Mouse (Mus musculus) right cerebral cortex, adult 2 months (tissue): ENCODE measurements around the gene Slc9a5.

ENCODE experiments used
- DNase-seq, 2 experiments: peaks; one replicate each; pipeline ENCODE4 v3.0.0; 2021 to 2022; ENCODE audit warnings: low spot score in 2 of 2

Gene Slc9a5

DNA sequence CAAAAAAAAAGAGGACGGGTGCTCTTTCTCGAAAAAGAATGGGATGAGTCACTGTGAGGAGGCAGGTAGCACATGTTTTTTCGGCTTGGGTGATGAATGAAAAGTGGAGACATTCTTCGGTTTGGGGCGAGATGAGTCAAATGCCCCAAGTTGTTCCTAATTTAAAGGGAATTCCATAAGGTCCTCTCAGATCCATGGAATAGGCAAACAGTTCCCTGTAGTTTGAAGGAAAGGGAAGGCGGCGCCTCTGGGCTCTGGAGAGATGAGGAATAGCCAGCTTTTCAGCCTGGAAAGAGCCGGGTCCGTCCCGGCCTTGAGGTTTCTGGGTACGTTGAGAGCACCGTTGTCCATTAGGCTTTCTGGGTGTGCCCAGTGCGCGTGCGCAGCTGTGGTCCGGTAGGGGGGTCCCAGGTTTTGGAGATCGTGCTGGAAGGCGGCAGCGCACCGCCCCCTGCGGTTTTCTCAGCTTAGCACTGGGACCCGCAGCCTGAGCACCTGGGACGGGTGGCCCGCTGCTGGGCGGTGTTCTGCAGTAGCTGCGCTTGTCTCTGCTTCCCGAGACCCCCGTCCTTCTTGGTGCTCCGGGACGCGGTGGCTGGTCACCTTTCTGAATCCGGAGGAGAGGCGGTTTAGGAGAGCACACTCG, at the start of gene Slc9a5:
Slc9a5 (plus strand) TSS at position 394 of the 646 bp plus-strand sequence.
- peak; percentile 56 to 61 for DNase-seq

DNA sequence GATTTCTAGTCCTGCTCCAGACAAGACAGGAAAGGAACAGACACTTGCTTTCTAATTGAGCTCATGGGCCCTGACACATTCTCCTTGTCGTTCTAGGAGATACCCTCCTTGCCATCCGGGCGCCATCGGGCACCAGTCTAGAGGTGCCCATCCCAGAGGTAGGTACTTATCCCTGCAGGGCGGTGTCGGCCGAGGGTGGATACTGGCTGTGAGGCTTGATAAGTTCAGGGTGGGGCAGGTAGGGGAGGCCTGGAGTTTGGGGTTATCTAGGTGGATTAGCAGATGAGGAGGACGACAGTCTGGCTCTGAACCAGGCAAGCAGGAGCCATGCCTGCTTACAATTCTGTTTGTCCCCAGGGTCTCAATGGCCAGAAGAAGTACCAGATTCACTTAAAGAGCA, 48.7 kb upstream of the Slc9a5 start:
- DNase-seq = no peak

DNA sequence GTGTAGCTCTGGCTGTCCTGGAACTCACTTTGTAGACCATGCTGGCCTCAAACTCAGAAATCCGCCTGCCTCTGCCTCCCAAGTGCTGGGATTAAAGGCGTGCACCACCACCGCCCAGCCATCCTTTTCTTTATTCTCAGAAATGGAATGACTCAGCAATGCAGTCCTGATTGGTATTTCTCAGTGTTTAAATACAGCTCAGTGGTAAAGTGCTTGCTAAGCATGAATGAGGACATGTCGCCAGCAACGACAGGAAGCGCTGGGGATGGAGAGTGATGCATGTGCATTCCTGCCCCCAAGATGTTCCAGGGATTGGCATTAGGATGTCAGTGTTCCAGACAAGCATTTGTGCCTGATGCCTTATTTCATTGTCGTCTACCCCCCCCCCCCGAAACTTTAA, 45.2 kb upstream of the Slc9a5 start:
- no peak for DNase-seq

DNA sequence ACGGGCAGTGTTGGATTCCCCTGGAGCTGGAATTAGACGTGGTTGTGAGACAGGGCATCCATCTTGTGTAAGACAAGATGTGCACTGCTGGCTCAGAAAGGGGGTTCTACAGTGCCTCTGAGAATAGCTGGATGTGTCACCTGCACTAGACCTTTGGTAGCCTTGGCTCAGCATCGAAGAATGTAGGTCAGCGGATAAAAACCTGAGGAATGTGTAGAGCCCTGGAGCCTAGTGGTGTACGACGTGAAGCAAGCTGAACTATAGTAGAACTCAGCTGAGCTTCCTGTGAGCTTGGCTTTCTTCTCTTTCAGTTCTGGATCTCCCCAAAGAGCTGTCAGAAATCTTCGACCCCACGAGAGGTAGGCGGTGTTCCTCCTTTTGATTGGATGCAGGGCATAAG, 44.8 kb upstream of the Slc9a5 start:
- DNase-seq = no peak

DNA sequence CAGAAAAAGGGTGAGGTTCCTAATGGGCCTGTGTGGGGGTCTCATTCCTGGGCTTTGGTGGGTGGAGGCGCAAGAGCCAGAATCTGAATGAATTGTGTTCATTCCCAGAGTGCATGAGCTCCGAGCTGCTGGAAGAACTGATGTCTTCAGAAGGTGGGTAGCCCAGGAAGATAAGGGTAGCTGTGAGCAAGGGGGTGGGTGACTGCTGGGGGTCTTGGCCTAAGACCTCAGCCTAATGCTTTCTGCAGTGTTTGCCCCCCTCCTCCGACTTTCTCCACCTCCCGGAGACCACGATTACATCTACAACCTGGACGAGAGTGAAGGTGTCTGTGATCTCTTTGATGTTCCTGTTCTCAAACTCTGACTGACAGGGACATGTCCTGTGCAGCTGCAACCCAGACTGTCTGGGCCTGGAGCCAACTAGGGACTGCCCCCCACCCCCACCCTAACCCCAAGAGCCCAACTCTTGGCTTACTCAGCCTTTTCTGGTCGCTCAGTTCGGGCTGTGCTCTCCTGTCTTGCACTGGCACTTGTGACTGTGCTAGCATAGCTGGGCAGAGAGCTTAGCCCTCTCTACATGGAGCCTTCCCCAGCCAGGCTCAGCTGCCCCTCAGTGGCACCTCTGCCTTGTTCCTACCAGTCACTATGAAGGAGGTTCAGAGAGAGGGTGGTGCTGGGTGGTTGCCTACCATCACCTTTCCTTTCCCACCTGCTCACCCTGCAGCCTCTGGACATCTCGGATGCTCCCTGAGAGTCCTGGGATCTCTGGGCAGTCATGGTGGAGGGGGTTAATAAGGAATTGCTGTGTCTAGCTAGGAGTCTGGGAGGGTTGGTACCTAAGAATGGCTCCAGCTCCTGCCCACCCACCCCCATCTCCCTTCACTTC, 44.1 kb upstream of the Slc9a5 start:
- DNase-seq = peak in 1 of 2 experiments; percentile 23

DNA sequence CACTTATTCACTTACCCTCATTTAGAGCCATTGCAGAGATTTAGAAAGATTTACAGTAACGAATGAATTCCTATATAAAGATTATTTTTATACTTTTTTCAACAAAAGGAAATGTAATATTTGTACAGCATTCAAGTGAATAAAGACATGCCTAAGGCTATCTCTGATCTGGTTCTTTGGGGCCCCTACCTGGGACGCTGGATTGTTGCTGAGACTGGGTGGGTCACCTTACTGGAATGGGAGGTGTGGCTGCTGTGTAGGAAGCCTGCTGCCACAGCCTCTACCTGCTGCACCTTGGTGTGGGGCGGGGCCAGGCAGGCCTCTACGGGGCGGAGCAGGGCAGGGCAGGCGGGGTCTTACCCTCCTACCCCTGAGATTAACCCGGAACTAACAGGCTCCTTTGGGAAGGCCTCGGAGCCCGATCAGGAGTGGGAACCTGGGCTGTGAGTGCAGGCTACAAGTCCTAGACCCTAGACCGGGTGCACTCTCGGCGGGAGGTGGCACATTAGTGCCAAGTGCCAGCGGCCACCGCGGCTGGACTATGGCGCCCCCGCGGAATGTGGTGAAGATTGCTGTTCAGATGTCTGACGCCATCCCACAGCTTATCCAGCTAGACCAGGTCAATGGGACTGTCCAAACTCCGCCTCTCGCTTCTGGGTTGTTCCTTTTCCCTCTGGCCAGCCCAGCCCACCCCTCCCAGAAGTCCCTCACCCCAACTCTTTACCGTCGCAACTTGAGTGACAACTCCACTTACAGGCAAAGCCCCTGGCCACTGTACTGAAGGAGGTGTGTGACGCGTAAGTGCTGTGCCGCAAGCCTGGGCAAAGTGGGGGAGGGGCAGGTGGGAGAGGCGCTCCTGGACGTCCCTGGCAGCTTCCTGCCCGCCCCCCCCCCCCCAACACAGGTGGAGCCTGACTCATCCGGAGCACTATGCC, 43.2 kb upstream of the Slc9a5 start, which contains the start of gene Elmo3:
Elmo3 (plus strand) TSS at position 391 of the 935 bp plus-strand sequence.
- peak; percentile 60 to 64 for DNase-seq

DNA sequence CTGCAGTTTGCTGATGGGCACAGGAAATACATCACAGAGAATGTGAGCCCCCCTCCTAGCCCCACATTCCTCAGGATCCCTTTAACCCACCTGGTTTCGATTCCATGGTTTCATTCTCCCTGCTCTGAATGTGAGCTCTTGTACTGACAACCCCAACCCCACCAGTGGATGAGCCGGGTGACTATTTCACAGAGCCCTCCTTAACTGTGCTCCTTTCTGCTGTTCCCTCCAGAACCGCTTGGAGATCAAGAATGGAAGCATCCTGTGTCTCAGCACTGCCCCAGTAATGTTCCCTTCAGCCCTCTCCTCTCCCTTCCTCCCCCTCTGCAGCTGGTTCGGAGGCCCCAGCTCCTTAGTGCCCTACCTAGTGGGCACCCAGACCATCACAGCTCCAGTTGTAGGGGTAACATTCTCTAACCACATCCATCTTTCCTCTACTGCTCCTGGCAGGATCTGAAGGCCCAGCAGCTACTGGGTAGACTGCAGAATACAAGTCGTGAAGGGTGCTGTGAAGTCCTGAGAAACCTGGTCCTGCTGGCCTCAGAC, 42.4 kb upstream of the Slc9a5 start:
- DNase-seq = no peak

DNA sequence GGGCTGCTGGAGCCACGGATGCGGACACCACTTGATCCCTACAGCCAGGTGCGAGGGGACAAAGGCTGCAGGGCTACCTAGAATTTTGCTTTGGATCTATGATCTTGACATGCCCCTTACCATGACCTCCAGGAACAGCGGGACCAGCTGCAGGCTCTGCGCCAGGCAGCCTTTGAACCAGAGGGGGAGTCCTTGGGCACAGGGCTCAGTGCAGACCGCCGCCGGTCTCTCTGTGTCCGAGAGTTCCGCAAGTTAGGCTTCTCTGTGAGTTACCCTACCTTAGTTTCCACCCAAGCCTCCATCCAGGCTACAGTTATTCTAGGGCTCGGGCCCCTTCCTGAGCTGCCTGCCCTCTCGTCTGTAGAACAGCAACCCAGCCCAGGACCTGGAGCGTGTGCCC, 41.0 kb upstream of the Slc9a5 start:
- no peak for DNase-seq

DNA sequence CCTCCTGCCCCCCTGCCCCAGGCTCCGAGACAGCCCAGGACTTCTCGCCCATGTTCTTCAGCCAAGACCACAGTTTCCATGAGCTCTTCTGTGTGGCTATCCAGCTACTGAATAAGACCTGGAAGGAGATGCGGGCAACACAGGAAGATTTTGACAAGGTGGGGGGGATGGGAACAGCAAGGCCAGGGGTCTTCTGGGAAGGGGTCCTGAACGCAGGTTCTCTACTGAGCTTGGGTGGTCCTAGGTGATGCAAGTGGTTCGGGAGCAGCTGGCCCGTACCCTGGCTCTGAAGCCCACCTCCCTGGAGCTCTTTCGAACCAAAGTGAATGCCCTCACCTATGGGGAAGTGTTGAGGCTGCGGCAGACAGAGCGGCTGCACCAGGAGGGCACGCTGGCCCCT, 40.2 kb upstream of the Slc9a5 start:
- no peak for DNase-seq

DNA sequence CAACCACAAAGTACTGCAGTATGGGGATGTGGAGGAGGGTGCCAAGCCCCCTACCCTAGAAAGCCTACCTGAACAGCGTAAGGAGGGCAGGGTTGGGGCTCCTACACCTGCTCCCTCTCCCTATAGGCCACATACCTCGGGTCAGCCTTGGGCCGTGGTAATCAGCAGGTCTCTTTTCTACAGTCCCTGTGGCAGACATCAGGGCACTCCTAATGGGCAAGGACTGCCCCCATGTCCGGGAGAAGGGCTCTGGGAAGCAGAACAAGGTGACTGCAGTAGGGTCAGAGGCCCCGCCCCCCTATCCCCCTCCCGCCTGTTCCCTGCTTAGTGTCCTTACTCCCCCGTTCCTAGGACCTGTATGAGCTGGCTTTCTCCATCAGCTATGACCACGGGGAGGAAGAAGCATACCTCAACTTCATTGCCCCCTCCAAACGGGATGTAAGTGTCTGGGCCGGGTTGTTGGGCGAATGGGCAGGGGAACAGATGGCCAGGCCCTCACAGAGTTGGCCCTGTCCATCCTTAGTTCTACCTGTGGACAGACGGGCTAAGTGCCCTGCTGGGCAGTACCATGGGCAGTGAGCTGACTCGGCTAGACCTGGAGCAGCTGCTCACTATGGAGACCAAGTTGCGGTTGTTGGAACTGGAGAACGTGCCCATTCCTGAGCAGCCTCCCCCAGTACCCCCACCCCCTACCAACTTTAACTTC, 39.3 kb upstream of the Slc9a5 start:
- DNase-seq = no peak

DNA sequence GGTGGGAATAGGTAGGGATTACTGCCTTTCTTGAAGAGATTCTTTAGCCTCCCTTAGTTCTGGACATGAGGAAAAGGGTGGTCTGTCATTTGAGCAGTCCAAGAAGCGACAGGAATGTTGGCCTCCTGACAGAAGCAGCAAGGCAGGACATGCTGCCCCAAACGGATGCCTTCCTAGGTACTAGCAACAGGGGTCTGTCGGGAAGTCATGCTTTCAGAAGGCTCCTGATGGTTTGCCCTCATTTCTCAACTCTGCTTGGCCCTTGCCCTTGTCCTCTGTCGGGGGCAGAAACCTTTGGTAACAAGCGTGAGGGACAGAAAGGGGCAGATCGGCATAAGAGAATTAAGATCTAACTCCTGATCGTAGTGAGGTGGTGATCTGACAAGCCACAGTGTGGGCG, 38.5 kb upstream of the Slc9a5 start:
- DNase-seq = no peak

DNA sequence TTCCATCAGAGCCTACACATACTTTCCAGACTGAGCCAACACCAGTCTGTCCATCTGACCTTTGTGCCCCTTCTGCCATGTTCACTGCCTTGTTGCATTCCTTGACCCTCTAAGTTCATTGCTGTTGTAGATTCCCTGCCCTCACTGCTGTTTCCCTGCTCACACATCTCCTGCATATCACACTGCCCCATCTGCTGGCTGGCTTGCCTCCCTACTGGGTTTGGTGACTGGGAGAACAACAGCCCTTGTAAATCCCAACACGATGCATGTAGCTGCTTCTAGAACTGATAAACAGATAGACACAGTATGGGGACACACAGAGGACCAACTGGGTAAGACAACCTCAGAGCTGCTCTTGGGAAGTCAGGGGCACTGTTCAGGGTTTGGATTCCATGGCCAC, 36.9 kb upstream of the Slc9a5 start:
- no peak for DNase-seq

DNA sequence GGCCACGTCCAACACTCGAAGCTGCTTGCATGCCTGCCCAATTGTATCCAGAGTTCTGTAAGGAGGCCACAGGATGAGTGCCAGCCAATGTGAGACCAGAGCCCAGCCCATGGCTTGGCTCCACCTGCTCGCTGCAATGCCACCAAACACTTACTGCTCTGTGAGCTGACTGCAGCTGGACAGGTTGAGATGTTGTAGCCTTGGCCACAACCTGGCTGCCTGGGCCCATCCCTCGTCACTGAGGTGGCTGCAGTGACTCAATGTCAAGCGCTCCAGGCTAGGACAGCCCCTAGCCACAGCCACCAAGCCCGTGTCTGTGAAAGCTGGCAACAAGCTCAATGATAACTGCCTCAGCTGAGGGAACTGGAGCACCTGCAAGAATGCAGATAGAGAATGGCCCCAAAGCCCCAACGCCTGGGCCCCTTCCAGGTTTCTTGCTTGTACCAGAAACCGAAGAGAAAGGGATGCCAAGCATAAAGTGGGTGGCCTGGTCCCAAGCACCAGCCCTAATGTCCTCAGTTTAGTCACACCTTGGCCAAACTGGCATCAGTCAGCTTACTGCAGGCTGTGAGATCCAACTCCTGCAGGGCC, 35.7 kb upstream of the Slc9a5 start:
- DNase-seq = no peak

DNA sequence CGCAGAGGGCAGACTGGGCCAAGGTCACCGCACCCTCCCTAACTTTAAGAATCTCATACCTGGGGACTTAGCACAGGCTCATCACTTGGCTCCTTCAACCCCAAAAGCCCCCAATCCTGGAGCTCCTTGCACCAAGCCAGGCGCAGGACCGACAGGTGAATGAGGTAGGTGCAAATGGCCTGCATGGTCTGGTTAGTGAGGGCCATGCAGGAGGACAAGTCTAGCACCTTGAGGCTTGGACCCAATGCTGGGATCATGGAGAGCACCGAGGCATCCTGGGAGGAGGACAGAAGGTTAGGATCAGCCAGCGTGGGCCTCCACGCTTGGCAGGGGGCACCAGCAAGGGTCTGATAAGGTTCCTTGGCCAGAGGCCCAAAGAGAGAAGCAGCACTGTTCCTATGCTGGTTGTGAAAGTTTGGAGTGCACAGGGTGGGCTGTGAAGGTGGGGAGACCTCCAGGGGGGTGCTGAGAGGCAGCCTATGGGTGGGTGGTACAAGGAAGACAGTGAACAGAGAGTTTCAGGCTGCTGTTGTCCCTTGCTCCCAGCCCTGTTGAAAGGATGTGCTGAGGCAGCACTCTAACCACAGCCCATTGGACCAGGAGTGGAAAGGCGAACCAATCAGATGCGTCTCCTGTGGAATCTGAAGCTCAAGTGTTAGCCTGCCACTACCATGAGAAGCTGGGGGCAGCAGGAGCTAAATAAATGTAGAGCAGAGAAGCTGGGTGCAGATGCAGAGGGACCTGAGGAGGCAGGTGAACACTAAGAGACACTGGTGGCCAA, 34.8 kb upstream of the Slc9a5 start:
- no peak for DNase-seq

DNA sequence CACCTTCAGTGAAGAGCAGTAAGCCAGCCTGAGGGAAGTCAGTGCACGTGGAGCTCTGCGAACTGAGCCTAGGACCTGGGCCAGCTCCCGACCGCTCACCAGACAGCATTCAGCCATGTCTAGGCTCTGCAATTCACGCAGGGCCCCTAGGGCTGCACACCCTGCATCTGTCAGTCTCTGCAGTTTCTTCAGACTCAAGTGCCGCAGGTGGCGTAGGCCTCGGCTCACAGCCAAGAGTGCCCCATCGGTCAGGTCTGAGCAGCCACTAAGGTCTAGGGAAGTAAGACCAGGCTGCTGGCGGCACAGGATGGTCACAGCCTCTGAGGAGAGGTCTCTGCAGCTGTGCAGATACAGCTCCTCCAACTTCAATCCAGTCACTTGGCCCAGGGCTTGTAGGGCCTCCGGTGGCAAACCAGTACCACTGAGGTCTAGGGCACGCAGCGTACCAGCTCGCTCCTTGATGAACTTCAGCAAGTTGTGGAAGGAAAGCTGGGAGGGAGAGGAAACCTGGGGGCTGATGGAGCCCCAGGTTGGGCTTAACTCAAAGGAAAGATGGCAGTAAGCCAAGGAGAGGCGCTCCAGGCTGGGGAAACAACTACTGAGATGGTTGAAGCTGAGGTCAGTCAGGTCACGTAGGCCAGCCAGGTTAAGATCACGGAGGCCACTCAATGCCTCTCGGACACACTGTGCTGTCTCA, 33.4 kb upstream of the Slc9a5 start:
- no peak for DNase-seq

DNA sequence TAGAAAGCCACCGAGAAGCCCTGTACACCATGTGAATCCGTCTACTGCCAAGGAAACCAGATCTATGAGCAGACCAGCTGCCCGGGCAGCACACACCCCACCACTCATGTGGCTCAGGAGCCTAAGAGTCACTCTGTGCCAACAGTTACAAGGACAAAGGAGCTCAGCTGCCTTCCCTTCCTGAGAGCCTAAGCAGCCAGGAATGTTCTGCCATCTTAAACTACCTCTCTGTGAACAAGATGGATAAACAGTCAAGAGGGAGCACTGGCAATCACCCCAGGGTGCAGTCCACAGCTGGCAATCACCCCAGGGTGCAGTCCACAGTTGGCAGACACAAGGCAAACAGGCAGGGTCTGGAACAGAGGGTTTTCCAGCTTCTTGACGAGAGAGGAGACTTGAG, 30.7 kb upstream of the Slc9a5 start:
- no peak for DNase-seq

DNA sequence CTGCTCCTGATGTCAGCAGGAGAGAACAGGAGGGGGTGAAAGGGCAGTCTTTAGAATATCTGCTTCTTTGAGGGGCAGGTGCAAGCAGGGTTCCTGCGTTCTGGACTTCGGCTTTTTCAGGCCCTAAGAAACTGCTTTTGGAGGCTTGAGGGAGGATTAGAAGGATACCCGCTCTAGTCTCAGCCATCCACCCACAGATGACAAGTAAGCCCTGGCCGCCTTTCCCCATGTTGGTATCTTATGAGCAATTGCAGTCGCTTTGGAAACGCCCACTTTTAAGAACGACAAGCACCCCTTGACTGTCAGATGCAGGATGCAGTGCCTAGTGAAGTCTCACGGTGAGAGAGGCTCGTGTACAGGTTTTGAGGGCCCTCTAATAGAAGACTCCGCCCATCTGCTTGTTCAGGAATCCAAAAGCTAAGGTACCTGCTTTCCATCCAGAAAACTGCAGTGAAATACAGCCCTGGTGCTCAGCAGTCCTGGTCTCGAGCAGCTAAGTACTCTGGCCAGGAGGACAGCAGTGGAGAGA, 29.9 kb upstream of the Slc9a5 start:
- DNase-seq = no peak

DNA sequence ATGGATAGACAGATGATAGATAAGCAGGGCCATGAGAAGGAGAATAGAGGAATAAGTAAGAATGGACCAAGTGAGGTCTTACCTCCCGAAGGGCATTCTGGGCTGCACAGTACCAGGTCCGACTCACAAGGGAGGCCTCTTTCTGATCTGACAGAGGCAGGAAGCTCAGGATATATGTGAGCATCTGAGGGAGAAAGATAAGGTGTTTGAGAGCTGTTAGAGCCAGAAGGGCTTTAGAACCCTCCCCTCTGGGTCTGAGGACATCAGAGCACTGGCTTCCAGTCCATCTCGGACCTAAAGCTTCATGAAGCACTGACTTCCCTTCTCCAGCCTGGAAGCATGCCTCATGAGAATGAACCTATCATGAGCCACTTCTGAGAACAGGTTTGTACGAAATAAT, 25.5 kb upstream of the Slc9a5 start:
- DNase-seq = no peak

DNA sequence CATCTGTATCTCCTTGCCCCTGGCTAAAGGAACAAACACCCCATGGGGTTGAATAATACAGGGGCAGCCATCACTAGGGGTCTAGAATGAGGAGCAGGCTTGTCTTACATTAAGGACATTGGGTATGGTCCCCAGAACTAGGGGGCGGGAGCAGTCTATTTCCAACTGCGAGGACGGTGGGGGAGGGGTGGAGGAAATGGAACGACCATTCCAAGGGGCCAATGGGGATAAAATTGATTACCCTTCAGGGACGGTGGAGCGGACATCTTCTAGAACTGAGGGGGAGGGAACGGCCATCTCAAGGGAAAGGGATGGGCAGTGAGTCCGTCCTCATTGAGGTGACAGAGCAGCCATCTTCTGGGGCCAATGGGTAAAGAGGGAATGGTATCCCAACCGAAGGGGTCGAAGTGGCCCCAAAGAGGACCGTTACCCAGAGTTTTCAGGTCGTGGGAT, 23.0 kb upstream of the Slc9a5 start:
- peak in 1 of 2 experiments; percentile 16 for DNase-seq
